Mouse (Mus musculus) MEL (cell line): ENCODE results near the gene Gpbar1. TPM values are rescaled to one million over a fixed set of nuclear protein-coding genes. Genes with fewer than 3 reads are reported as not detected.

Experiments
- DNase-seq: peaks from one replicate; pipeline ENCODE4 v3.0.0; 2011; ENCODE audit warnings: low read depth, low spot score
- H3K27ac ChIP-seq: 2 replicates; pipeline ENCODE4 v1.5.1; 2012; ENCODE audit warnings: low read depth, mild to moderate bottlenecking, control low read depth, low read length, moderate library complexity; ENCODE audit not compliant: control insufficient read depth
- H3K27me3 ChIP-seq, 2 experiments: fragments of 150-350 bp in 1 of 2; sonication (generic) in 1 of 2; 2 replicates each; pipeline ENCODE4 v1.6.1; 2012; ENCODE audit warnings: low read length in 2 of 2, mild to moderate bottlenecking in 2 of 2, improper control_type of control experiment in 1 of 2, moderate library complexity in 1 of 2; ENCODE audit not compliant: insufficient read depth in 2 of 2, control insufficient read depth in 1 of 2
- H3K36me3 ChIP-seq, 2 experiments: 2 replicates each; pipeline ENCODE4 v1.6.1; 2012 to 2014; ENCODE audit warnings: low read length in 2 of 2, improper control_type of control experiment in 1 of 2, inconsistent platforms in 1 of 2, mild to moderate bottlenecking in 1 of 2; ENCODE audit not compliant: insufficient read depth in 2 of 2, control insufficient read depth in 1 of 2
- H3K4me1 ChIP-seq, 2 experiments: fragments of 150-350 bp in 1 of 2; sonication (generic) in 1 of 2; 2 replicates each; pipeline ENCODE4 v1.6.1; 2012; ENCODE audit warnings: low read length in 2 of 2, improper control_type of control experiment in 1 of 2, mild to moderate bottlenecking in 1 of 2; ENCODE audit not compliant: insufficient read depth in 2 of 2, control insufficient read depth in 1 of 2
- H3K4me3 ChIP-seq, 2 experiments: fragments of 150-350 bp in 1 of 2; sonication (generic) in 1 of 2; 2 replicates each; pipeline ENCODE4 v1.5.1; 2012; ENCODE audit warnings: low read depth in 2 of 2, low read length in 2 of 2, mild to moderate bottlenecking in 2 of 2, moderate library complexity in 2 of 2, control low read depth in 1 of 2, improper control_type of control experiment in 1 of 2; ENCODE audit not compliant: control insufficient read depth in 1 of 2, insufficient read depth in 1 of 2
- H3K79me2 ChIP-seq: 2 replicates; pipeline ENCODE4 v1.6.1; 2012; ENCODE audit warnings: mild to moderate bottlenecking, low read length, moderate library complexity; ENCODE audit not compliant: control insufficient read depth, poor library complexity, insufficient read depth
- H3K9ac ChIP-seq: 2 replicates; pipeline ENCODE4 v1.6.1; 2012; ENCODE audit warnings: low read depth, mild to moderate bottlenecking, control low read depth, low read length, moderate library complexity; ENCODE audit not compliant: control insufficient read depth, poor library complexity, severe bottlenecking
- H3K9me3 ChIP-seq: fragments of 150-350 bp; sonication (generic); replicated peaks from 2 replicates; pipeline ENCODE4 v1.6.1; 2012; ENCODE audit warnings: mild to moderate bottlenecking, low read length, improper control_type of control experiment, moderate library complexity; ENCODE audit not compliant: insufficient read depth
- CHD2 ChIP-seq: IDR thresholded peaks from 2 replicates; pipeline ENCODE4 v1.6.1; 2011; ENCODE audit warnings: low read length, improper control_type of control experiment
- CTCF ChIP-seq, 3 experiments: IDR thresholded peaks in 2 of 3; conservative IDR thresholded peaks in 1 of 3; 2 replicates each; pipeline ENCODE4 v1.5.1; 2011 to 2012; ENCODE audit warnings: low read length in 3 of 3, low read depth in 2 of 3, mild to moderate bottlenecking in 2 of 3, improper control_type of control experiment in 1 of 3, inconsistent platforms in 1 of 3, mixed read lengths in 1 of 3, moderate library complexity in 1 of 3; ENCODE audit not compliant: control insufficient read depth in 1 of 3, insufficient read depth in 1 of 3, poor library complexity in 1 of 3, severe bottlenecking in 1 of 3
- ELF1 ChIP-seq: IDR thresholded peaks from 2 replicates; pipeline ENCODE4 v1.6.1; 2014; ENCODE audit warnings: low read depth, mild to moderate bottlenecking, inconsistent platforms, low read length, improper control_type of control experiment, moderate library complexity
- EP300 ChIP-seq, 2 experiments: IDR thresholded peaks; 2 replicates each; pipeline ENCODE4 v1.6.1; 2011; ENCODE audit warnings: improper control_type of control experiment in 2 of 2, low read length in 2 of 2, low read depth in 1 of 2, mild to moderate bottlenecking in 1 of 2
- ETS1 ChIP-seq: IDR thresholded peaks from 2 replicates; pipeline ENCODE4 v1.6.1; 2012; ENCODE audit warnings: low read depth, mild to moderate bottlenecking, inconsistent platforms, low read length, improper control_type of control experiment, moderate library complexity
- GABPA ChIP-seq: IDR thresholded peaks from 2 replicates; pipeline ENCODE4 v1.6.1; 2012; ENCODE audit warnings: low read depth, mild to moderate bottlenecking, inconsistent platforms, low read length, improper control_type of control experiment, moderate library complexity
- GATA1 ChIP-seq: IDR thresholded peaks from 2 replicates; pipeline ENCODE4 v1.6.1; 2011; ENCODE audit warnings: low read depth, low read length, improper control_type of control experiment
- HCFC1 ChIP-seq: IDR thresholded peaks from 2 replicates; pipeline ENCODE4 v1.6.1; 2012; ENCODE audit warnings: low read depth, mild to moderate bottlenecking, inconsistent platforms, low read length, improper control_type of control experiment, moderate library complexity
- JUND ChIP-seq: IDR thresholded peaks from 2 replicates; pipeline ENCODE4 v1.6.1; 2011; ENCODE audit warnings: low read depth, mild to moderate bottlenecking, improper control_type of control experiment, low read length
- KAT2A ChIP-seq: conservative IDR thresholded peaks from 2 replicates; pipeline ENCODE4 v1.6.1; 2012; ENCODE audit warnings: low read depth, low read length, improper control_type of control experiment, inconsistent platforms
- MAFK ChIP-seq: IDR thresholded peaks from 2 replicates; pipeline ENCODE4 v1.6.1; 2011; ENCODE audit warnings: low read depth, mild to moderate bottlenecking, low read length, improper control_type of control experiment, borderline replicate concordance
- MAX ChIP-seq: IDR thresholded peaks from 2 replicates; pipeline ENCODE4 v1.6.1; 2011; ENCODE audit warnings: low read length, improper control_type of control experiment
- MAZ ChIP-seq: IDR thresholded peaks from 2 replicates; pipeline ENCODE4 v1.6.1; 2012; ENCODE audit warnings: low read depth, mild to moderate bottlenecking, inconsistent platforms, low read length, improper control_type of control experiment
- MXI1 ChIP-seq: IDR thresholded peaks from 2 replicates; pipeline ENCODE4 v1.6.1; 2011; ENCODE audit warnings: mild to moderate bottlenecking, low read depth, low read length, improper control_type of control experiment
- MYB ChIP-seq: IDR thresholded peaks from 2 replicates; pipeline ENCODE4 v1.6.1; 2011; ENCODE audit warnings: mild to moderate bottlenecking, low read depth, low read length, improper control_type of control experiment
- NELFE ChIP-seq: IDR thresholded peaks from 2 replicates; pipeline ENCODE4 v1.6.1; 2011; ENCODE audit warnings: low read depth, low read length, improper control_type of control experiment
- NRF1 ChIP-seq: IDR thresholded peaks from 2 replicates; pipeline ENCODE4 v1.6.1; 2014; ENCODE audit warnings: low read depth, mild to moderate bottlenecking, inconsistent platforms, low read length, improper control_type of control experiment, moderate library complexity; ENCODE audit not compliant: poor library complexity, insufficient read depth, severe bottlenecking
- POLR2A ChIP-seq, 2 experiments: IDR thresholded peaks; 2 replicates each; pipeline ENCODE4 v1.6.1; 2011 to 2012; ENCODE audit warnings: low read length in 2 of 2, mild to moderate bottlenecking in 2 of 2, control low read depth in 1 of 2, improper control_type of control experiment in 1 of 2, low read depth in 1 of 2, moderate library complexity in 1 of 2; ENCODE audit not compliant: control insufficient read depth in 1 of 2, insufficient read depth in 1 of 2, poor library complexity in 1 of 2
- POLR2AphosphoS2 ChIP-seq: IDR thresholded peaks from 2 replicates; pipeline ENCODE4 v1.6.1; 2011; ENCODE audit warnings: low read length, improper control_type of control experiment
- RAD21 ChIP-seq: IDR thresholded peaks from 2 replicates; pipeline ENCODE4 v1.6.1; 2011; ENCODE audit warnings: mild to moderate bottlenecking, low read depth, low read length, improper control_type of control experiment
- RCOR1 ChIP-seq: IDR thresholded peaks from 2 replicates; pipeline ENCODE4 v1.6.1; 2012; ENCODE audit warnings: low read depth, mild to moderate bottlenecking, inconsistent platforms, low read length, improper control_type of control experiment
- SIN3A ChIP-seq: IDR thresholded peaks from 2 replicates; pipeline ENCODE4 v1.6.1; 2012; ENCODE audit warnings: low read length, improper control_type of control experiment, inconsistent platforms
- TBP ChIP-seq: IDR thresholded peaks from 2 replicates; pipeline ENCODE4 v1.8.0; 2011; ENCODE audit warnings: low read depth, low read length, improper control_type of control experiment
- TCF12 ChIP-seq: IDR thresholded peaks from 2 replicates; pipeline ENCODE4 v1.6.1; 2014; ENCODE audit warnings: low read depth, mild to moderate bottlenecking, inconsistent platforms, low read length, improper control_type of control experiment, moderate library complexity
- UBTF ChIP-seq: IDR thresholded peaks from 2 replicates; pipeline ENCODE4 v1.6.1; 2012; ENCODE audit warnings: low read depth, mild to moderate bottlenecking, inconsistent platforms, low read length, improper control_type of control experiment, moderate library complexity, borderline replicate concordance; ENCODE audit not compliant: insufficient read depth
- USF1 ChIP-seq: IDR thresholded peaks from 2 replicates; pipeline ENCODE4 v1.6.1; 2014; ENCODE audit warnings: low read depth, mild to moderate bottlenecking, inconsistent platforms, low read length, improper control_type of control experiment, moderate library complexity
- USF2 ChIP-seq, 2 experiments: IDR thresholded peaks; 2 replicates each; pipeline ENCODE4 v1.6.1; 2011 to 2012; ENCODE audit warnings: improper control_type of control experiment in 2 of 2, low read length in 2 of 2, borderline replicate concordance in 1 of 2, inconsistent platforms in 1 of 2, low read depth in 1 of 2, mild to moderate bottlenecking in 1 of 2; ENCODE audit not compliant: insufficient read depth in 1 of 2
- ZC3H11A ChIP-seq: IDR thresholded peaks from 2 replicates; pipeline ENCODE4 v1.6.1; 2012; ENCODE audit warnings: low read depth, mild to moderate bottlenecking, inconsistent platforms, low read length, improper control_type of control experiment
- ZMIZ1 ChIP-seq: IDR thresholded peaks from 2 replicates; pipeline ENCODE4 v1.6.1; 2012; ENCODE audit warnings: low read depth, mild to moderate bottlenecking, inconsistent platforms, low read length, improper control_type of control experiment, moderate library complexity
- ZNF384 ChIP-seq: IDR thresholded peaks from 2 replicates; pipeline ENCODE4 v1.6.1; 2012; ENCODE audit warnings: low read depth, mild to moderate bottlenecking, inconsistent platforms, low read length, improper control_type of control experiment
- polyA plus RNA-seq, 2 experiments: library from polyadenylated mRNA; stranded (reverse) in 1 of 2; unstranded in 1 of 2; fragments of >175 nt in 1 of 2; fragments of >200 nt in 1 of 2; gene quantifications; 2 replicates each; pipeline versions ENCODE4 v1.2.1 to v1.2.4; 2012; ENCODE audit warnings: low replicate concordance in 2 of 2, low read depth in 1 of 2; ENCODE audit not compliant: insufficient read length in 2 of 2, insufficient read depth in 1 of 2, missing spikeins in 1 of 2
- total RNA-seq: library from RNA; depleted of rRNA; stranded (reverse); fragments of 300-350 nt; gene quantifications from 2 replicates; pipeline ENCODE4 v1.2.3, GENCODE M21; 2012

Gene Gpbar1
- total and polyA plus RNA-seq, 3 experiments, result not detected

- Histone ChIP-seq H3K27ac (peak overlapping the region; percentile 87), H3K4me3 (peak overlapping the region; percentile 96 to 98), H3K79me2 (peaks cover 58% of the 10 kb centered on the region), H3K4me1 (peaks cover 9 to 26% of the 10 kb centered on the region in 2 experiments), H3K27me3 (no peaks in the 10 kb centered on the region), H3K9me3 (no peaks in the 10 kb centered on the region), H3K9ac (peak overlapping the region; percentile 98), H3K36me3 (peaks cover 0 to 37% of the 10 kb centered on the region in 2 experiments)
- TF ChIP-seq MAZ (no peak), CTCF (IDR thresholded peaks at IDR 0.05 in 2 of 3, conservative IDR thresholded peaks at IDR 0.05 in 1 of 3; ENCODE audit: control insufficient read depth in 1 of 3, insufficient read depth in 1 of 3, low read depth in 2 of 3, low read length in 3 of 3, poor library complexity in 1 of 3, severe bottlenecking in 1 of 3) (no peak), ZMIZ1 (no peak), POLR2A (IDR thresholded peaks at IDR 0.05; ENCODE audit: control insufficient read depth in 1 of 2, insufficient read depth in 1 of 2, low read depth in 1 of 2, low read length in 2 of 2, poor library complexity in 1 of 2) (no peak), GABPA (no peak), JUND (no peak), USF1 (no peak), ETS1 (no peak), RCOR1 (no peak), NRF1 (no peak), SIN3A (no peak), MAFK (no peak), TBP (no peak), USF2 (IDR thresholded peaks at IDR 0.05; ENCODE audit: borderline replicate concordance in 1 of 2, insufficient read depth in 1 of 2, low read depth in 1 of 2, low read length in 2 of 2) (no peak)
- DNase-seq, result peak; percentile 65
These were observed 40.7 kb upstream of the Gpbar1 start for GRCm38 (mm10) chr1:74237671-74238070.

- Histone ChIP-seq H3K79me2 (peaks cover 62% of the 10 kb centered on the region), H3K9ac (peak overlapping the region; percentile 98), H3K9me3 (no peaks in the 10 kb centered on the region), H3K4me1 (peaks cover 9 to 26% of the 10 kb centered on the region in 2 experiments), H3K4me3 (peak overlapping the region; percentile 96 to 98), H3K27ac (peak overlapping the region; percentile 97), H3K36me3 (peaks cover 0 to 41% of the 10 kb centered on the region in 2 experiments), H3K27me3 (no peaks in the 10 kb centered on the region)
- peak; percentile 89 for DNase-seq
- TF ChIP-seq EP300 (IDR thresholded peaks at IDR 0.05; ENCODE audit: low read depth in 1 of 2, low read length in 2 of 2) (peak; percentile 65 to 77), UBTF (no peak), CHD2 (peak; percentile 47), RAD21 (no peak), NELFE (no peak), CTCF (IDR thresholded peaks at IDR 0.05 in 2 of 3, conservative IDR thresholded peaks at IDR 0.05 in 1 of 3; ENCODE audit: control insufficient read depth in 1 of 3, insufficient read depth in 1 of 3, low read depth in 2 of 3, low read length in 3 of 3, poor library complexity in 1 of 3, severe bottlenecking in 1 of 3) (no peak), MAX (peak; percentile 83), MAZ (0 out of 2 replicates have a peak, but pooled peaks have one; percentile 58), MYB (no peak), RCOR1 (peak; percentile 66; the same call in 1 of the 2 replicates), TCF12 (peak; percentile 38; the same call in 1 of the 2 replicates), POLR2AphosphoS2 (no peak), NRF1 (no peak), ZC3H11A (no peak), ETS1 (peak; percentile 85), MXI1 (peak; percentile 85; the same call in 1 of the 2 replicates), ELF1 (peak; percentile 63; the same call in 1 of the 2 replicates), HCFC1 (no peak; the same call in 1 of the 2 replicates), KAT2A (no peak), GATA1 (peak; percentile 85), JUND (no peak), ZNF384 (peak; percentile 100), USF1 (no peak), TBP (peak; percentile 53; the same call in 1 of the 2 replicates)
These were observed 40.2 kb upstream of the Gpbar1 start for GRCm38 (mm10) chr1:74238136-74238535.
